Mouse (Mus musculus) stomach, embryonic 16.5 days (tissue): Measurements from ENCODE around the gene Tmprss13. TPM values are rescaled to one million over a fixed set of nuclear protein-coding genes. Genes with fewer than 3 reads are reported as not detected.

Experiments used
- ATAC-seq: fragments of 200-750 bp; cut with Nextera tagmentation; 2 replicates; pipeline ENCODE4 v1.8.0; 2017; ENCODE audit warnings: moderate number of reproducible peaks, moderate TSS enrichment; ENCODE audit not compliant: insufficient read depth, low FRiP score
- H3K27ac ChIP-seq: fragments of 300-500 bp; sonication (generic); 2 replicates; pipeline ENCODE4 v1.5.1; 2014; ENCODE audit warnings: low read length
- H3K27me3 ChIP-seq: fragments of 300-500 bp; sonication (generic); 2 replicates; pipeline ENCODE4 v1.6.1; 2014; ENCODE audit warnings: low read length, control low read depth, mixed read lengths; ENCODE audit not compliant: control insufficient read depth, insufficient read depth
- H3K36me3 ChIP-seq: fragments of 300-500 bp; sonication (generic); 2 replicates; pipeline ENCODE4 v1.6.1; 2014; ENCODE audit warnings: low read length; ENCODE audit not compliant: control insufficient read depth, insufficient read depth
- H3K4me1 ChIP-seq: fragments of 300-500 bp; sonication (generic); 2 replicates; pipeline ENCODE4 v1.6.1; 2014; ENCODE audit warnings: low read length, control low read depth, mixed read lengths; ENCODE audit not compliant: control insufficient read depth, insufficient read depth
- H3K4me2 ChIP-seq: fragments of 300-500 bp; sonication (generic); 2 replicates; pipeline ENCODE4 v1.6.1; 2014; ENCODE audit warnings: low read depth, low read length, mixed read lengths
- H3K4me3 ChIP-seq: fragments of 300-500 bp; sonication (generic); replicated peaks from 2 replicates; pipeline ENCODE4 v1.5.1; 2014; ENCODE audit warnings: mild to moderate bottlenecking, low read length
- H3K9ac ChIP-seq: fragments of 300-500 bp; sonication (generic); 2 replicates; pipeline ENCODE4 v1.6.1; 2014; ENCODE audit warnings: low read length
- H3K9me3 ChIP-seq: fragments of 300-500 bp; sonication (generic); replicated peaks from 2 replicates; pipeline ENCODE4 v1.6.1; 2016; ENCODE audit warnings: low read length, control low read depth; ENCODE audit not compliant: control insufficient read depth
- WGBS: fragments of 180-500 bp; shearing (Covaris S2); extraction: QIAGEN DNeasy Blood & Tissue Kit; methylation state at CpG from one replicate; pipeline ENCODE4 v1.1.7; 2014; 5-methylcytosine and 5-hydroxymethylcytosine counted together
- polyA plus RNA-seq: library from polyadenylated mRNA; unstranded; fragments of >200 nt; fragmentation: Nextera tagmentation; extraction: Ambion mirVana; gene quantifications from 2 replicates; pipeline ENCODE4 v1.2.1, GENCODE M21; 2015

Gene Tmprss13
- 8.2 and 12.8 TPM in 2 replicates for polyA plus RNA-seq

GRCm38 (mm10) chr9:45318855-45319254, at the start of gene Tmprss13:
TSS of gene Tmprss13 (plus strand) at chr9:45319100.
- ATAC-seq: peak; percentile 57; the same call in 1 of the 2 replicates
- peaks cover 13% of the 10 kb centered on the region for H3K4me1 ChIP-seq
- H3K27ac ChIP-seq: peak within 1 kb of the TSS; percentile 22
- H3K4me2 ChIP-seq: peak within 1 kb of the TSS; percentile 14
- 19% methylated on average over 14 of the region's 14 CpGs for WGBS
- H3K9me3 ChIP-seq: no peaks in the 10 kb centered on the region
- peak within 1 kb of the TSS; percentile 31 for H3K4me3 ChIP-seq
- no peaks in the 10 kb centered on the region for H3K36me3 ChIP-seq
- H3K27me3 ChIP-seq: no peaks in the 10 kb centered on the region
- H3K9ac ChIP-seq: peak within 1 kb of the TSS; percentile 17; the same call in 1 of the 2 replicates

DNA sequence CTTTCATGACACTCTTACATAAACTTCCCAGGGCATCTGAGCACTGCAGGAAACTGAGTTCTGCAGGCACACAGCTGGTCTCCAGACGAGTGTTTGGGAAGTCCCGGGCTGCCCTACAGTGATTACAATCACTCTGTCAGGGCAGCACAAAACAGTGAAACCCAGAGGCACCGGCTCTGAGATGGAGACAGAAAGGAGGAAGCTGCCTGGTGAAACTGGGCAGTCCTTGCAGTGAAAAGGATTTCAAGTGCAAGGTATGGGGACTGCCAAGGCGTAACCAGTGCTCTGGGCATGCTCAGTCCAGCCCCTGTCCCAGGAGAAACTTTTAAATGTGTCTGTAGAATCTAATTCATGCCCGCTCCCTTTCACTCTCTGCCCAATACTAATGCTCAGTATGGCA, 46.7 kb upstream of the Tmprss13 start:
- no peaks in the 10 kb centered on the region for H3K9me3 ChIP-seq
- no peak for ATAC-seq
- WGBS: 41% methylated on average over 5 of the region's 5 CpGs

GRCm38 (mm10) chr9:45274218-45274617, 44.7 kb upstream of the Tmprss13 start:
- no peak overlapping the region for H3K4me3 ChIP-seq
- ATAC-seq: no peak
- no peaks in the 10 kb centered on the region for H3K36me3 ChIP-seq
- no peaks in the 10 kb centered on the region for H3K9me3 ChIP-seq
- H3K27me3 ChIP-seq: peaks cover 12% of the 10 kb centered on the region; the same call in 1 of the 2 replicates
- WGBS: 85% methylated on average over 4 of the region's 4 CpGs
- no peak overlapping the region for H3K27ac ChIP-seq
- no peak overlapping the region for H3K4me2 ChIP-seq
- no peaks in the 10 kb centered on the region for H3K4me1 ChIP-seq
- H3K9ac ChIP-seq: no peak overlapping the region

More for the DNA sequence above, 46.7 kb upstream of the Tmprss13 start:
- H3K9ac ChIP-seq: no peak overlapping the region
- H3K27me3 ChIP-seq: peaks cover 19% of the 10 kb centered on the region; the same call in 1 of the 2 replicates
- no peaks in the 10 kb centered on the region for H3K36me3 ChIP-seq
- H3K4me1 ChIP-seq: no peaks in the 10 kb centered on the region; the same call in 1 of the 2 replicates
- H3K4me2 ChIP-seq: no peak overlapping the region
- no peak overlapping the region for H3K4me3 ChIP-seq
- no peak overlapping the region for H3K27ac ChIP-seq

DNA sequence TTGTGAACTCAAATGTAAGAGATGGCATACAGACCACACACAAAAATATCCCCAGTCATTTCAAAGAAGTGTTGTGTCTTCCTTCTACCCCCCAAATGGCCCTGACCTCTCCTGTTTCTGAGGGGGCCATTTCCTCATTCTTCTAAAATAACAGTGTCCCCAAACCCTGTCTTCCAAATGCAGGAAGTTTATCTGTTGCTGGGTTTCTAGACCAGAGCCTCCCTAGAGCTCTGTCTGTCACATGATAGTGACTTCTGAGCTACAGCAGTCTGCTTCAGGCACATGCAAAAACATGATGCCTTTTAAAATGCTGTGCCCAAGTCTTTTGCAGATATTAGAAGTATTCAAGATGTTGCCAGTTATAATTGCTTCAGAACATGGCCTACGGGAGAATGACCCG, 44.3 kb upstream of the Tmprss13 start:
- WGBS: 88% methylated on average over 2 of the region's 2 CpGs
- no peaks in the 10 kb centered on the region for H3K9me3 ChIP-seq
- no peak overlapping the region for H3K4me3 ChIP-seq
- ATAC-seq: no peak
- no peak overlapping the region for H3K4me2 ChIP-seq
- no peaks in the 10 kb centered on the region for H3K4me1 ChIP-seq
- peaks cover 7% of the 10 kb centered on the region; the same call in 1 of the 2 replicates for H3K27me3 ChIP-seq
- H3K9ac ChIP-seq: no peak overlapping the region
- H3K27ac ChIP-seq: no peak overlapping the region
- H3K36me3 ChIP-seq: no peaks in the 10 kb centered on the region

GRCm38 (mm10) chr9:45280059-45280458, 38.8 kb upstream of the Tmprss13 start:
- no peaks in the 10 kb centered on the region for H3K9me3 ChIP-seq
- ATAC-seq: no peak

GRCm38 (mm10) chr9:45280891-45281290, 38.0 kb upstream of the Tmprss13 start:
- Histone ChIP-seq H3K27ac (no peak overlapping the region), H3K27me3 (no peaks in the 10 kb centered on the region), H3K36me3 (no peaks in the 10 kb centered on the region), H3K4me1 (no peaks in the 10 kb centered on the region), H3K9ac (no peak overlapping the region), H3K4me2 (no peak overlapping the region), H3K9me3 (0 out of 2 replicates have a peak, but pooled peaks cover 2% of the 10 kb centered on the region), H3K4me3 (no peak overlapping the region)
- 60% methylated on average over 3 of the region's 3 CpGs for WGBS
- no peak for ATAC-seq

More at GRCm38 (mm10) chr9:45280059-45280458, 38.8 kb upstream of the Tmprss13 start:
- no peaks in the 10 kb centered on the region for H3K36me3 ChIP-seq
- WGBS: 68% methylated on average over 3 of the region's 3 CpGs
- H3K27me3 ChIP-seq: no peaks in the 10 kb centered on the region
- no peak overlapping the region for H3K27ac ChIP-seq
- no peaks in the 10 kb centered on the region for H3K4me1 ChIP-seq
- H3K9ac ChIP-seq: no peak overlapping the region
- no peak overlapping the region for H3K4me2 ChIP-seq
- no peak overlapping the region for H3K4me3 ChIP-seq

DNA sequence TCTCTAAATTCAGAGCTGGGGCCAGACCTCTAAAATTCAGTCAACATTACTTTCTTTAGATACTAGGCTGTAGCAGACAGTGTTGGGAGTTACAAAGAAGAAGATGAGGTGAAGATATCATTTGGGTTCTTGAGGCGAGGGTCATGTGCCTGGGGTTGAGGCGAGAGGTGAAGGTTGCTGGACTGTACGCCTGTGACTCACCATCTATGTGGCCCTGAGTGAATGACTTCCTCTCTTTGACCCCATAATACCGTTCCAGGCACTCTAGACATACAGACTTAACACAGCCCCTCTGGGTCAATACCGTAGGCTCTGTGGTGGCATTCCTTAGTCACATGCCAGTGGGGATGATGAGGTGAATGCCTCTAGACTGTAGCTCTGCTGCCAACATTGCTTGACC, 36.4 kb upstream of the Tmprss13 start:
- H3K9ac ChIP-seq: no peak overlapping the region
- WGBS: 86% methylated on average over 5 of the region's 5 CpGs

DNA sequence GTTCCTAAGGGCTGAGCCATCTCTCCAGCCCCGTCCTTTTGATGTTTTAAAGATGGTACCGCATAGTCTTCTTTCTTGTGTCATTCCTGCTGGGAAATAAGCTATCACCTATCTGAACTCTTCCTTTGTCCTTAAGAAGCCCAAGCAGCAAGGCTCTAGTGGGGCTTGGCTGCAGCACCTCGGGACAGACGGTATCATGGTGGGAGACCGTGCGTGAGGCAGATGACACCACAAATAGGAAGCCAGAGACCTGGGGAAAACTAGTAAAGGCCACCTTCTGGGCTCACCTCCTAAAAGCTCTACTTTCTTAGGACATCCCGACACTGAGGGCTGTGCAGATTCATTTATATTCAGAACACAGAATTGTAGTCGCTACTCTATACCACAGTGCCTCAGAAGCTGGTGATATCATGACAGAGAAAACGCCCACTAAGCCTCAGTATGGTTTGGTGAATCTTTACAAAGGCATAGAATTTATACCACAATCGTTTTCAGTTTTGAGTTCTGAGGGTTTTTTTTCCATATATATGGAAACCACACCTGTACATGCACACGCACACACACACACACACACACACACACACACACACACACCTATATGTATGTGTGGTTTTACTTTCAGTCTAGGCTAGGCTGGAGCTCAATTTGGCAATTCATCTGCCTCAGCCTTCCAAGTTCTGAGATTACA, 27.3 kb upstream of the Tmprss13 start:
- no peak overlapping the region for H3K4me3 ChIP-seq
- no peaks in the 10 kb centered on the region for H3K27me3 ChIP-seq
- no peak overlapping the region for H3K4me2 ChIP-seq
- WGBS: 85% methylated on average over 11 of the region's 11 CpGs
- no peaks in the 10 kb centered on the region for H3K36me3 ChIP-seq
- H3K27ac ChIP-seq: no peak overlapping the region
- ATAC-seq: no peak
- H3K9ac ChIP-seq: no peak overlapping the region
- H3K4me1 ChIP-seq: no peaks in the 10 kb centered on the region
- H3K9me3 ChIP-seq: no peaks in the 10 kb centered on the region

More for the DNA sequence above, 36.4 kb upstream of the Tmprss13 start:
- Histone ChIP-seq H3K27ac (no peak overlapping the region), H3K9me3 (0 out of 2 replicates have a peak, but pooled peaks cover 2% of the 10 kb centered on the region), H3K27me3 (no peaks in the 10 kb centered on the region), H3K4me1 (no peaks in the 10 kb centered on the region), H3K4me3 (no peak overlapping the region), H3K36me3 (no peaks in the 10 kb centered on the region), H3K4me2 (no peak overlapping the region)
- ATAC-seq: no peak

DNA sequence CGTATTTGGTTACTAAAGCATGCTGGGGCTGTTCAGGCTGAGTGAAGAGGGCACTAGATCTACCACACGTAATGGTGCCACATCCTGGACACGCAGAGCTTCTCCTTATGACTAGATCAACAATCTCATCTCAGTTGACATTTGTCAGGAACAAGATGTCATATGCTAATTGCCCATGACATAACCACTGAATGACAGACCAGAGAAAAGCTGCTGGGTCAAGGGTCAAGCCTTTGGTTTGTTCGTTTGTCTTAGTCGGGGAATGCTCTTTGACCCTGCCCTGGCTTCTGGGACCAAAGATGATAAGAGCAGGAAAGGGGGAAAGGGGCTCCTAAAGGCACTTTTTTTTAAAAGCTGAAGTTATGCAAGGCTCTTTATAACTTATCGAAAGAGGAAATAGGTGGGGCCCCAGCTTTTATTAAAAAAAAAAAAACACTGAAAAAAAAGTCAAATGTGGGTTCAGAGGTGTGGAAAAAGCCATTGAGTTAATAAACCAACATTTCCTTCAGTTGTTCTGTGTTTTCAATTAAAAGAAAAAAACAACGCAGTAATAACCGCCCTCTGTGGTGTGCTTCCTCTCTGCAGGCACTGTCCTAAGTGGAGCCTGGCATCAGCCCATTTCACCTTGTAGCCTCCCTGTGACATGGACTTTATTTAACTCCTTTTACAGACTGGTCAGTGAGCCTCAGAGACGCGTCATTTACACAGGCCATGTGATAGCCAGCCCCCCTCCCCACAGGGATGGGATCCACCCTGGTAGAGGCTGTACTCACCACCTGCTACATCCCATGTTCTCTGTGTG, 24.5 kb upstream of the Tmprss13 start:
- no peaks in the 10 kb centered on the region for H3K36me3 ChIP-seq
- no peaks in the 10 kb centered on the region for H3K9me3 ChIP-seq
- no peaks in the 10 kb centered on the region for H3K27me3 ChIP-seq
- H3K27ac ChIP-seq: no peak overlapping the region
- H3K4me3 ChIP-seq: no peak overlapping the region
- H3K4me1 ChIP-seq: no peaks in the 10 kb centered on the region
- ATAC-seq: no peak
- WGBS: 35% methylated on average over 10 of the region's 10 CpGs
- H3K4me2 ChIP-seq: no peak overlapping the region
- H3K9ac ChIP-seq: no peak overlapping the region
